Mouse (Mus musculus): ENCODE results near the gene Zfp53.
"Not testable (repeated sequence)": the region's sequence is repeated elsewhere in the genome, so short reads cannot be mapped to it uniquely, and the experiment has no call there.

The Zfp53 gene

DNA sequence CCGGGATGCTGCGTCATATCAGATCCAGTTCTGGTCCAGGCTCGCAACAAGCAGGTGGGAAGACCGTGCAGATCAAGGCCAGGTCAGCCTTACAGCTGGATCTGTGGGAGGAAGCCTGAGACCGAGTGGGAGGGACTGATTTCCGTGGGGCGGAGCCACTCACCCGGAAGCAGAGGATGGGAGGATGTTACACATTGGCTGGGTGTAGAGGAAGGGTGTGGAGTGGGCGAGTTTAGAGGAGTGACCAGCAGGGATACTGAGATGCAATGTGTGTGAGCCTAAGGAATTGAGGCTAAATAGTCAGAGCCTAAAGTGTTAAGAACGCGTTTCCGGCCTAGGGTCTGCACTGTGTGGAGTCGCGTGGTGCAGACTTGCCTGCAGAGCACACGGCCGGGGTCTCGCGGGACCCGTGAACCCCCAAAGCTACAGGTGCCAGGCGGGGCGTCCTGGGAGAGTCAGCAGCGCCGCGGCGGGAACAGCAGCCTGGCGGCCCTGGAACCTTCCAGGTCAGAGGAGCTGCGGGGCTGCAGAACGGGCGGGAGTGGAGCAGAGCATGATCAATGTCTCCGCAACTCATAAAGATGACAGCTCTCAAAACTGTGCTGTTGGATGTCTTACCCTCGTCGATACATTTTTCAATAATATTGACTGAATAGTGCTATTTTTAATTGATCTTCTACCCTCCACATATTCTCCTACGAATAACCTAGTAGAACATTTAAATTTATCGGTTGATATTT, at the start of gene Zfp53:
Zfp53 (plus strand) TSS at position 239 of the 740 bp plus-strand sequence.
- DNase-seq: peak; percentile 89 to 92

GRCm38 (mm10) chr17:21449669-21450068, 39.1 kb upstream of the Zfp53 start:
- DNase-seq: peak; percentile 72 to 82

DNA sequence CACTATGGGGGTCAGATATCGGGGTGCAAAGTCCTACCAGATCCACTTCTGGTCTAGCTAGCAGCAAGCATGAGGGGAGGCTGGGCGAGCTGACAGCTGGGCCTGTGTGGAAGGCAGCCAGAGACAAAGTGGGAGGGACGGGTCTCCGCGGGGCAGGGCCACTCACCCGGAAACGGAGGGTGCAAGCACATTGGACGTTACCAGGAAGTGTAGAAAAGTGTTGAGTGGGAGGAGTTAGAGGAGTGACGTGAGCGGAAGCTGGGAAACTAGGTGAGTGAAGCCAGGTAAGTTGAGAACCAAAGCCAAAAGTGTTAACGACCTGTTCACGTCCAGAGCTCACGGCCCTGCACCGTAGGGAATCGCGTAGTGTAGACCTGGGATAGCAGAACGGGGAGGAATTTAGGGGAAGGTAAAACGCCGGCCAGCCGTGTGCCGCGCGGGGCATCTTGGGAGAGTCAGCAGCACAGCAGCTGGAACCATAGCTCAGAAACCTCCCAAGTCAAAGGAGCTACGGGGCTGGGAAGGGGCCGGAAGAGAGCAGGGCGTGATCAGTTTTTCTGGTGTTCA, 38.6 kb upstream of the Zfp53 start, which contains the start of gene Zfp51:
Zfp51 (plus strand) TSS at position 237 of the 567 bp plus-strand sequence.
- DNase-seq: peak; percentile 94 to 96

GRCm38 (mm10) chr17:21463550-21463949, 25.2 kb upstream of the Zfp53 start:
- no peak for DNase-seq

DNA sequence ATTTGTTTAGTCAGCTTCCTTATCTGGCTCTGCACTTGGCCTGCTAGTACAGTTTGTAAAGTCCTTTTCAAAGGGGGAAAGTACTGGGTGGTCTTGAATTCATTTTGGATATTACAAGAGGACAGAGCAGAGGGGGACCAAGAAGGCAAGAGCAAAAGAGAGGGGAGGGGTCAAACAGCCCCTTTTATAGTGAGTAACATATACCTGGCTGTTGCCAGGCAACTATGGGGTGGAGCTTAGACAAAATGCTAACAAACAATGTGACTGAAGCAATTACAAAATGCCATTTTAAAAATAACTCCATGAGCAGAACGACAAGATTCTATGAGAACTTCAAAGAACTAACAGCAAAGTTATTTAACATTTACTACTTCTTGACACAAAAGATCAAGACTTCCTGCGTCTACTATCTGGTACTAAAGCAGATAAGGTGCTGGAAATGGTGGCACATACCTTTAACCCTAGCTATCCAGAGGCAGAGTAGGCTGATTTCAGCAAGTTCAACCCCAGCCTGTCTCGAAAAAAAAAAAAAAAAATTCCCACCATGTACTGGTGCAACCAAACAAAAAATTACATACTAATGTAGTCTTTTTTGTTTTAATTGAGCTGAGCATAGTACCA, 16.7 kb upstream of the Zfp53 start:
- no peak for DNase-seq

DNA sequence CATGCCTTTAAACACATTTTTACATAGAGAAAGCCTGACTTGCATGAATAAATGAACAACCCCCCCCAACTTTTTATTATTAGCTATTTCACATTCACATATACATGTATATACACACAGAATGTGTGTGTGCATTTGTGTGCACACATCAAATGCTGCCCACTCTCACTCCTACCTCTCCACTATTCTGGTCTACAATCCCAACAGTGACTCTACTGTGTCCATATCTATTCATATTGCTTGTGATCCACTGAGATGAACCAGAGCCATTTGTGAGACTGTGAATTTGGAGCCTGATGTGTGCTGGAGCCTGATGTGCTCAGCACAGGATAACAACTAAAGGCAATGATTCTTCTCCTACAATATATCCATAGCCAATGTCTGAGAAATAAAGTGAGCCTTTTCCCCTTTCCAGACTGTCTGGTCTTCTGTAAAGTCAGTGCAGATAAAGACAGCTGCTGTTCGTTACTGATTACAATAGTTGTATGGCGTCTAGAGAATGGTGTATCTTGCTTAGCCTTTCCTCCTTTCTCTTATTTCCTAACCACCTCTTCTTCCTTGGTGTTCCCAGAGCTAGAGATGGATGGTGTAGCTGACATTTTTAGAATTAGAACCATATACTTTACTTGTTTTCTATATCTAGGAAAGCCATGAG, 16.0 kb upstream of the Zfp53 start:
- no peak for DNase-seq

- DNase-seq: peak; percentile 36 to 60
These were observed 15.2 kb upstream of the Zfp53 start for GRCm38 (mm10) chr17:21473362-21474190.

DNA sequence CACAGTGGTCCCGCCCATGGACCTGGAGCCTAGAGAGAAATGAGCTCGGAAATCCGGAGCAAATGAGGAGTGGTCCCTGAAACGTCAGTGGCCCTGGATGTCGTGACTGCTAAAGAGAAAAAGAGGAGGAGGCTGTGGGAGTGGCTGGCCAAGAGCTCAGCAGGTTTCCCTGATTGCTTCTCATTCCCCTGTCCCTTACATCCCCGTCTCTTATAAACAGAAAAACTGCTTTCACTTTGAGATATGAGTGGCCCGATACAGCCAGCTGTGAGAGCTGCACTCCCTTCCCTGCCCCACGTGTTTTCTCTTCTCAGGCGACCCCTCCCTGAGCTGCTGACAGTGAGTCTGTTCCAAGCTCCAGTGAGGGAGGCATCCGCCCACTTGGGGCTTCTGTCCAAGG, 14.1 kb upstream of the Zfp53 start:
- DNase-seq: peak; percentile 6 to 22

DNA sequence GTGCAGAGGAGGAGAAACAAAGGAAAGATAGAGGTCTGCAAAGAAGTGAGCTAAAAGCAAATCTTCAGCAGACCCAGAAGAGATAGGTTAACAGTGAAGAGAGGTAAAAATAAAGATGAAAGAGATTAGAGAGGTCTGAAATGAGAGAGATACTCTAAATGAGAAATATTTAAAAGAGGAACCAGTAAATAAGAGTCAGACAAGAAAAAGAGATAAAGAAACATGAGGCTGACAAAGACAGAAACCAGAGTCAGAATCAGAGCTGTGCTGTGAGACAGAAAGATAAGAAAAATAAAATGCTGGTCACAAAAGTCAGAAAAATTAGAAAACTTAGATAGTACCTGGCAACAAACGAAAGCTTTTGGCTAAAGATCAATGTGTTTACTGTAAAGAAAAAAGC, 13.5 kb upstream of the Zfp53 start:
- DNase-seq: not testable (repeated sequence)

- DNase-seq: not testable (repeated sequence)
These were observed 12.4 kb upstream of the Zfp53 start for GRCm38 (mm10) chr17:21476351-21476750.

GRCm38 (mm10) chr17:21478103-21478777, 10.6 kb upstream of the Zfp53 start:
- not testable (repeated sequence) for DNase-seq

DNA sequence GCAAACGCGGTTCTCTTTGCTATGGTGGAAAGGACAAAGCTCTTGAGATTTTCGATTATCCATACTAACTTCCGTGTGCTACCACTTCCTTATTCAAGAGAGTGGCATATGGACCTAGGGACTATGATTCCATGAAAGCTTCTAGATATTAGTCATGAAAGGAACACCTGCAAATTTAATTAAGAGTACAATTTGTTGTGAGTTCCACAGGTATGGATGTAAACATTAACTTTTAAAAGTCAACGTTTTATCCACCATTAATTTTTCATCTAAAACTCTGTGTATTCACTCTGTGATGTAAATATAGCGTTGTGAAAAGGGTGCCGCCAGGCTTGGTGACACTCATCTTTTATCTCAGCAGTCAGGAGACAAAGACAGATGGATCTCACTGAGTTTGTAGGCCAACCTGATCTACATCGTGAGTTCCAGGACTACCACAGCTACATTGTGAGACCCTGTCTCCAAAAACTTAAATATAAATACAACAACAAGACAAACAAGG, 753 bp downstream of the Zfp53 start:
- no peak for DNase-seq

DNA sequence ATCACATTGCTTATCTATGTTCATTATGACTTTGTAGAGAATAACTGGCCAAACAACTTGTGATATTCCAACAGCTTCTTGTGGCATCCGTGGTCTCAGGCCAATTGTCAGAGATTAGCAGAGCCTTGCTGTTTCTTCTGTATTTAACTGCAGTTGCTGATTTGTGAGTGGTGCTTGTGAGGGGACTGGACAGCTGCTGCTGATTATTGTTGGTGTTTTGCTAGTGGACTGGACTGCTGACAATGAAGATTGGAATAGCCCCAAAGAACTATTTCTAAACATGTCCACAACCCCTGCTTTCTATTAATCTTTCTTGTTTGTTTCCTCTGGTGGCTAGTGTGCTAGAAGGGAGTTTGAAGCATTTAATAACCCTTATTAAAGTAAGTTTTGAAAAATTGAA, 12.6 kb downstream of the Zfp53 start:
- no peak for DNase-seq

- no peak for DNase-seq
These were observed 15.7 kb downstream of the Zfp53 start for GRCm38 (mm10) chr17:21504524-21504923.

DNA sequence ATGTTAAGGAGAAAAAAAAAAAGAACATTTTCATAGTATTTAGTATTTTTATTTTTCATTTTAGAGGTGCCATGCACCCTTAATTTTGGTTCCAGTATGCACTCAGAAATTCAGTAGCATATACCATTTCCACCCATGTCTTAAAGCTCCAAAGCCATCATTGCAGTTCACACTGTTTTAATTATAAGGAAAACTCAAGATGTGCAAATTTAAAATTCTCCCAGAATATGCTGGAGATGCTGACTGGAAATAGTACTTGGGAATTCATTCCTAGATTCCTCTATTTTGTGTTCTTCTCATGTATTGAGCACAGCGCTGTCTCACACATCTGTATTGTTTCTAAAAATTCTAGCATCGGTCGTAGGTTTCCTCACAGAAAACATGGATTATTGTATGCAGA, 17.5 kb downstream of the Zfp53 start:
- DNase-seq: no peak

DNA sequence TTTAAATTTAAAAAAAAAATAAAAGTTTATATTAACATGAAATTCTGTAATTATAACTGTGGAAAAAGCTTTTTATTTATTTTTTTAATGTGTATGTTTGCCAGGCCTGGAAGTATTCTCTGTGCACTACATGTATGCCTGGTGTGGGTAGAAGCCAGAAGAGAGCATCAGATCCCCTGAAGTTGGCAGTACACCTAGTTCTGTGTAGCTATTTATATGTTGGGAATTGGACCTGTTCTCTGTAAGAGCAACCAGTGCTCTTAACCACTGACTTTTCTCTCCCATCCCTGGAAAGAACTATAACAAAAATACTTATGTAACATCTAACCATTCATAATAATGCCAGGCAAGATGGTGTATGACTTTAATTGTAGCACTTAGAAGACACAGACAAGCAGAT, 21.0 kb downstream of the Zfp53 start:
- DNase-seq: no peak

- peak; percentile 72 to 84 for DNase-seq
These were observed 26.8 kb downstream of the Zfp53 start for GRCm38 (mm10) chr17:21515403-21516105.

- DNase-seq: peak; percentile 80 to 87
These were observed 27.7 kb downstream of the Zfp53 start for GRCm38 (mm10) chr17:21516201-21517129.

GRCm38 (mm10) chr17:21517130-21517671, 28.4 kb downstream of the Zfp53 start:
- DNase-seq: no peak

- DNase-seq: no peak
These were observed 37.5 kb downstream of the Zfp53 start for GRCm38 (mm10) chr17:21526270-21526669.
